Mouse (Mus musculus) large intestine, adult 2 months (tissue): ENCODE data around the gene Ifitm5. TPM values are rescaled to one million over a fixed set of nuclear protein-coding genes. Genes with fewer than 3 reads are reported as not detected.

Experiments
- DNase-seq: peaks from one replicate; pipeline ENCODE4 v3.0.0-alpha.2; 2012; ENCODE audit warnings: low read depth, low spot score
- WGBS: fragments of 180-500 bp; shearing (Covaris S2); methylation state at CpG from one replicate; pipeline ENCODE4 v1.1.7; 2018; 5-methylcytosine and 5-hydroxymethylcytosine counted together
- polyA plus RNA-seq: library from polyadenylated mRNA; depleted of rRNA; stranded (reverse); fragments of >200 nt; gene quantifications from 2 replicates; pipeline ENCODE4 v1.2.3, GENCODE M21; 2012

Gene Ifitm5
- polyA plus RNA-seq, 1 experiment, result 0.95 TPM

- WGBS, result 87% methylated on average over 7 of the region's 7 CpGs
Measured at GRCm38 (mm10) chr7:140944236-140944635, 5.9 kb downstream of the Ifitm5 start.

GRCm38 (mm10) chr7:140943356-140943755 is 6.7 kb downstream of the Ifitm5 start:
- DNase-seq, result no peak
- 48% methylated on average over 4 of the region's 4 CpGs for WGBS

More at GRCm38 (mm10) chr7:140944236-140944635, 5.9 kb downstream of the Ifitm5 start:
- DNase-seq, result no peak

- DNase-seq, result no peak
- WGBS, result 87% methylated on average over 10 of the region's 10 CpGs
Measured at GRCm38 (mm10) chr7:140942811-140943210, 7.3 kb downstream of the Ifitm5 start.

- 19% methylated on average over 9 of the region's 9 CpGs for WGBS
- DNase-seq, result no peak
Measured at GRCm38 (mm10) chr7:140942341-140942740, 7.8 kb downstream of the Ifitm5 start.

GRCm38 (mm10) chr7:140941222-140942051 is 8.7 kb downstream of the Ifitm5 start, which contains the start of gene Pgghg:
Pgghg (plus strand) TSS chr7:140941391.
- no peak for DNase-seq
- 1% methylated on average over 33 of the region's 33 CpGs for WGBS

GRCm38 (mm10) chr7:140939669-140940171 is 10.4 kb downstream of the Ifitm5 start:
- 25% methylated on average over 7 of the region's 8 CpGs for WGBS
- DNase-seq, result no peak

GRCm38 (mm10) chr7:140938896-140939295 is 11.2 kb downstream of the Ifitm5 start:
- DNase-seq, result no peak
- WGBS, result 73% methylated on average over 2 of the region's 2 CpGs

- 65% methylated on average over 3 of the region's 3 CpGs for WGBS
Measured at GRCm38 (mm10) chr7:140938436-140938835, 11.7 kb downstream of the Ifitm5 start.

GRCm38 (mm10) chr7:140927181-140927580 is 22.9 kb downstream of the Ifitm5 start:
- no peak for DNase-seq
- 76% methylated on average over 6 of the region's 6 CpGs for WGBS

More at GRCm38 (mm10) chr7:140938436-140938835, 11.7 kb downstream of the Ifitm5 start:
- no peak for DNase-seq

GRCm38 (mm10) chr7:140923070-140923775 is 26.9 kb downstream of the Ifitm5 start:
- 10% methylated on average over 30 of the region's 30 CpGs for WGBS
- no peak for DNase-seq

GRCm38 (mm10) chr7:140922398-140923069 is 27.6 kb downstream of the Ifitm5 start:
- no peak for DNase-seq
- under 1% methylated on average over 49 of the region's 49 CpGs for WGBS

GRCm38 (mm10) chr7:140921225-140921975 is 28.7 kb downstream of the Ifitm5 start:
- no peak for DNase-seq
- 17% methylated on average over 22 of the region's 22 CpGs for WGBS

GRCm38 (mm10) chr7:140920418-140921029 is 29.6 kb downstream of the Ifitm5 start, which contains the start of gene Nlrp6:
Nlrp6 (plus strand) TSS chr7:140920902.
- no peak for DNase-seq
- 28% methylated on average over 8 of the region's 8 CpGs for WGBS

GRCm38 (mm10) chr7:140919911-140920310 is 30.2 kb downstream of the Ifitm5 start:
- DNase-seq, result no peak
- WGBS, result 39% methylated on average over 4 of the region's 4 CpGs

GRCm38 (mm10) chr7:140914031-140914690 is 35.9 kb downstream of the Ifitm5 start:
- 45% methylated on average over 8 of the region's 8 CpGs for WGBS
- DNase-seq, result no peak

- DNase-seq, result no peak
- WGBS, result 35% methylated on average over 5 of the region's 5 CpGs
Measured at GRCm38 (mm10) chr7:140912846-140913482, 37.1 kb downstream of the Ifitm5 start.

- no peak for DNase-seq
- 40% methylated on average over 3 of the region's 3 CpGs for WGBS
Measured at GRCm38 (mm10) chr7:140912293-140912692, 37.8 kb downstream of the Ifitm5 start.

- no peak for DNase-seq
- under 1% methylated on average over 19 of the region's 19 CpGs for WGBS
Measured at GRCm38 (mm10) chr7:140908634-140909107, 41.4 kb downstream of the Ifitm5 start.
